Mouse (Mus musculus): ENCODE results near the gene Zic2. TPM values are rescaled to one million over a fixed set of nuclear protein-coding genes. Genes with fewer than 3 reads are reported as not detected.

Gene Zic2
- polyA plus RNA-seq, 1 experiment from 2014 or later, result not detected

DNA sequence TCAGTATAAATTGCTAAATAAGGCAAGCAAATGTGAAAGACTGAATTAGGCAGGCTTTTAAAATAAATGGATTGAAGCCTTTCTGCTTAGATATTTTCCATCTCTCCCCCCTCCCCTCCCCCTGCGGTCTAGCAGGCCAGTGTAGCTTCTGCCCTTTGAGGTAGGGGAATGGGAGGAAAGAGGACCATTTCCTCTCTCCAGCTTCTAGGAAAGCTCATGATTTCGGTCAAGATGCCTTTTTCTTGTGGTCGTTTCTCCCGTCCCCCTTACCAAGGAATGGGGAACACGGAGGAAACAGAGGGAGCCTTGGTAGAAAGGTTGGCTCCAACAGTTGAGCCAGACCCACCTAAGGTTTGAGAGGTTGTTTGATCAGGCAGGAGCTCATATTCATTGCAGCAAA, 2.6 kb upstream of the Zic2 start:
- Histone ChIP-seq H3K27me3 (replicated peaks) (peaks cover 93% of the 10 kb centered on the region), H3K9ac (no peak overlapping the region), H3K4me2 (no peak overlapping the region), H3K4me1 (peaks cover 19% of the 10 kb centered on the region), H3K9me3 (no peaks in the 10 kb centered on the region), H3K4me3 (replicated peaks) (no peak overlapping the region), H3K27ac (no peak overlapping the region), H3K36me3 (no peaks in the 10 kb centered on the region)
- WGBS, result under 1% methylated on average over 5 of the region's 5 CpGs
- ATAC-seq (ENCODE audit: insufficient read depth, low FRiP score, low read depth), result no peak

DNA sequence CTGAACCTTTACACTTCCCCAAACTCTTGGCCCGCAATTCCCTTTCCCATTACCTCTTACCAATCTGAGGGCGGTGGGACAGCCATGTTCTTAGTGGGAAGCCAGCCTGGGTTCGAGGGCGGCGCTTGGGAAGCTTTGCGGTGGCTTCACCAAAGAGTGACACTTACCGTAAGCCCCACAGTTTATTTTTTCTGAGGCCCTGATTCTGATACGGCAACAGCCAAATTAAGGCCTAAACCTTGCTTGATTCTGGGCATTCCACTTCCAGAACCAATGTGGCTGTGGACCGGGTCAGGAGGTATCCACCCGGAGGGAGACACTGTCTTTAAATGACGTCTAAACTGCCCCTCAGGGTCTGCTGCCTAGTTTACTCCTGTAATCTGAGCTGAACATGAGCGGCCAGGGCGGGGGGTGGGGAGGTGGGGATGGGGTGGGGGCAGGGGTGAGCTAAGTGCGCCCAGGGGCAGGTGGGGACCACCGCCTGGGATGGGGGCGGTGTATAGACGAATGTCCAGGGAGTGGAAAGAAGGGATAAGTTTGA, 2.0 kb upstream of the Zic2 start:
- WGBS, result 1% methylated on average over 17 of the region's 17 CpGs
- Histone ChIP-seq H3K9me3 (no peaks in the 10 kb centered on the region), H3K4me1 (peaks cover 19% of the 10 kb centered on the region), H3K4me3 (replicated peaks) (no peak overlapping the region), H3K9ac (no peak overlapping the region), H3K4me2 (no peak overlapping the region), H3K27me3 (replicated peaks) (peaks cover 93% of the 10 kb centered on the region), H3K27ac (no peak overlapping the region), H3K36me3 (no peaks in the 10 kb centered on the region)
- no peak for ATAC-seq (ENCODE audit: insufficient read depth, low FRiP score, low read depth)

DNA sequence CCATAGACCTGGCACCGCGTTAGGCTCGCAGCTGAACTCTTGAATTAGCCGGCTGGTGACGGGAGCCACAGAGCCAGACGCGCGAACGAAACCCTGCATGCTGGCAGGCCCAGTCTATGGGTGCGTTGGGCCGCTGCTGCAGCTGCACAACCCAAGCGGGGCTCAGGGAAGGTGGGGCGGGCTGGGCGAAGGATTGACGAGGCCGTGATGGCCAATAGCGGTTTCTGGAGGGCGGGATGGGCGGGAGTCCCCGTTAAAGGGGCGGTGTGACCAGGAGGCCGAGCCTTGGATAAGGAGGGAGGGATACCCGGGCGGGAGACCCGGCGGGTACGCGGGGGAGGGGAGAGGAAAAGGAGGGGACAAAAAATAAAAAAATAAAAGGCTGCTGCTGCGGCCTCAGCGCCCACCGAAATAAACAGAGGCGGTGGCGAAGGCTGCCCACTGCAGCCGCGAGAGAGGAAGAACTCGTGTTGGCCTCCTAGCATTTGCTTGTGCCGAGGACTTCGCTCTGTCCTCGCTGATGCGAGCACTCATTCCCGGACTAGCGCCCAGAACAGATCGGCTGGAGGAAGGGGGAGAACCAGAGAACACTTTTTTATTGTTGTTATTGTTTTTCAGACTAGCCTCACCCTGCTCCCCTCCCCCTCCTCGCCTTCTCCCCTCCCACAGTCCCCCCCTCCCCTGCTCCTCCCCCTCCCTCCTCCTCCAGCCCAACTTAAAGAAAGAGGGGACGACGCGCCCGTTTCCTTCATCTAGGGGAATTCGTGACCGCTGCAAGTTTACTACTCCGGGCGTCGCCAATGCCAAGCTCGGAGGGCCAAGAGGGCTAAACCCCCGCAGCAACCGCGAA, 969 bp upstream of the Zic2 start:
- Histone ChIP-seq H3K9me3 (no peaks in the 10 kb centered on the region), H3K4me1 (peaks cover 19% of the 10 kb centered on the region), H3K9ac (no peak overlapping the region), H3K36me3 (no peaks in the 10 kb centered on the region), H3K27me3 (replicated peaks) (peaks cover 92% of the 10 kb centered on the region), H3K27ac (no peak overlapping the region), H3K4me3 (replicated peaks) (peak overlapping the region; percentile 37), H3K4me2 (peak overlapping the region; percentile 71)
- WGBS, result 0% methylated on average over 56 of the region's 57 CpGs
- ATAC-seq (ENCODE audit: insufficient read depth, low FRiP score, low read depth), result no peak

- WGBS, result under 1% methylated on average over 65 of the region's 65 CpGs
- H3K36me3 ChIP-seq, result no peaks in the 10 kb centered on the region
- H3K4me2 ChIP-seq, result peak overlapping the region; percentile 71
- no peak overlapping the region for H3K27ac ChIP-seq
- ATAC-seq (ENCODE audit: insufficient read depth, low FRiP score, low read depth), result no peak
- H3K9ac ChIP-seq, result no peak overlapping the region
- peaks cover 85% of the 10 kb centered on the region for H3K27me3 ChIP-seq (replicated peaks)
- H3K4me1 ChIP-seq, result peaks cover 19% of the 10 kb centered on the region
- H3K4me3 ChIP-seq (replicated peaks), result peak overlapping the region; percentile 37
- no peaks in the 10 kb centered on the region for H3K9me3 ChIP-seq
Measured at GRCm38 (mm10) chr14:122475557-122476040, 364 bp downstream of the Zic2 start.

DNA sequence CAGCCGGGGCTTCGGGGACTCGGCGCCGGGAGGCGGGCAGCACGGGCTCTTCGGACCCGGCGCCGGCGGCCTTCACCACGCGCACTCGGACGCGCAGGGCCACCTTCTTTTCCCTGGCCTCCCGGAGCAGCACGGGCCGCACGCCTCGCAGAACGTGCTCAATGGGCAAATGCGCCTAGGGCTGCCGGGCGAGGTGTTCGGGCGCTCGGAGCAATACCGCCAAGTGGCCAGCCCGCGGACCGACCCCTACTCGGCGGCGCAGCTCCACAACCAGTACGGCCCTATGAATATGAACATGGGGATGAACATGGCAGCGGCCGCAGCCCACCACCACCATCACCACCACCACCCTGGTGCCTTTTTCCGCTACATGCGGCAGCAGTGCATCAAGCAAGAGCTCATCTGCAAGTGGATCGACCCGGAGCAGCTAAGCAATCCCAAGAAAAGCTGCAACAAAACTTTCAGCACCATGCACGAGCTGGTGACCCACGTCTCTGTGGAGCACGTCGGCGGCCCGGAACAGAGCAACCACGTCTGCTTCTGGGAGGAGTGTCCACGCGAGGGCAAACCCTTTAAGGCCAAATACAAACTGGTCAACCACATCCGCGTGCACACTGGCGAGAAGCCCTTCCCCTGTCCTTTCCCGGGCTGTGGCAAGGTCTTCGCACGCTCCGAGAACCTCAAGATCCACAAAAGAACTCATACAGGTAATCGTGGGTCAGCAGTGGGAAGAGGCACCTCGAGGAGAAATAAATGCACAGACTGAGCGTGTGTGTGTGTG, 996 bp downstream of the Zic2 start:
- Histone ChIP-seq H3K27ac (no peak overlapping the region), H3K27me3 (replicated peaks) (peaks cover 86% of the 10 kb centered on the region), H3K4me2 (peak overlapping the region; percentile 71), H3K9ac (no peak overlapping the region), H3K4me1 (peaks cover 19% of the 10 kb centered on the region), H3K4me3 (replicated peaks) (peak overlapping the region; percentile 37), H3K9me3 (no peaks in the 10 kb centered on the region), H3K36me3 (no peaks in the 10 kb centered on the region)
- WGBS, result under 1% methylated on average over 62 of the region's 62 CpGs
- no peak for ATAC-seq (ENCODE audit: insufficient read depth, low FRiP score, low read depth)

DNA sequence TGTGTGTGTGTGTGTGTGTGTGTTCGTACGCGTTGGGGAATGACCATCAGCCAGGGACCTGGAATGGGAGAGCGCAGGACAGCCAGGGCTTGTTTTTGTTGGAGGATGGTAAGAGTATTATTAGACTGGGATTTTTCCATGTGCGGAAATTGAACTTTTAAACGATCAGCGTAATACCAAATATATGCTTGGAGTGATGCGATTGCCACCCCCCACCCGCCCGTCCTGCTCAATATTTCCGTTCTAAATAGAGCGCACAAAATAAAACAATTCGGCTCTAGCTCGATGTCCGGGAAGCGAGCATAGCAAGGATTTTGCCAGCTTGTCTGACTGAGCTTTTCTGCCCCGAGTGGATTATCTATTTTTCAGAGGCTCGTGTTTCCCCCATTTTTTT, 1.6 kb downstream of the Zic2 start:
- under 1% methylated on average over 18 of the region's 18 CpGs for WGBS
- Histone ChIP-seq H3K4me1 (peaks cover 19% of the 10 kb centered on the region), H3K4me3 (replicated peaks) (no peak overlapping the region), H3K9me3 (no peaks in the 10 kb centered on the region), H3K4me2 (no peak overlapping the region), H3K27me3 (replicated peaks) (peaks cover 84% of the 10 kb centered on the region), H3K36me3 (no peaks in the 10 kb centered on the region), H3K9ac (no peak overlapping the region), H3K27ac (no peak overlapping the region)
- no peak for ATAC-seq (ENCODE audit: insufficient read depth, low FRiP score, low read depth)

DNA sequence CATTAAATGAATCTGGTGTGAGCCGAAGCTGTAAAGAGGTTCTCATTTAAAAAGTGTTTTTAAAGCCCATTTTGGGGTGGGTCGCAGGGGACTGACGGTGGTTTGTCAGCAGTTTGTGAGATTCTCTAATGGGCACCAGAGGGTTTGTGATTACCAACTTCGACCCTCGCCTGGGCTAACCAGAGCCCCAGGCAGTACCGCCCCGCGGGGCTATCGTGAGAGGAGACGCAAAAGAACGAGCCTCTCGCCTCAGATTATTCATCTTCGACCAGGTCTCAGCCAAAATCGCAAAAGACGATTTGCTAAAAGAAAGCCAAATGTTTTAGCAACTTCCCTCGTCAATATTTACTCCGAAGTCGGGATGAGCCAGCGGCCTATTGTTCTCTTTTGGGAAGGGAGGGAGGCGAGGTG, 2.0 kb downstream of the Zic2 start:
- H3K9me3 ChIP-seq, result no peaks in the 10 kb centered on the region
- H3K4me1 ChIP-seq, result peaks cover 19% of the 10 kb centered on the region
- no peak for ATAC-seq (ENCODE audit: insufficient read depth, low FRiP score, low read depth)
- 2% methylated on average over 20 of the region's 20 CpGs for WGBS
- H3K4me3 ChIP-seq (replicated peaks), result no peak overlapping the region
- H3K27me3 ChIP-seq (replicated peaks), result peaks cover 85% of the 10 kb centered on the region
- no peak overlapping the region for H3K4me2 ChIP-seq
- H3K9ac ChIP-seq, result no peak overlapping the region
- no peak overlapping the region for H3K27ac ChIP-seq
- no peaks in the 10 kb centered on the region for H3K36me3 ChIP-seq

- Histone ChIP-seq H3K4me3 (replicated peaks) (no peak overlapping the region), H3K9ac (no peak overlapping the region), H3K4me2 (no peak overlapping the region), H3K9me3 (no peaks in the 10 kb centered on the region), H3K27me3 (replicated peaks) (peaks cover 85% of the 10 kb centered on the region), H3K4me1 (peaks cover 19% of the 10 kb centered on the region), H3K36me3 (no peaks in the 10 kb centered on the region), H3K27ac (no peak overlapping the region)
- ATAC-seq (ENCODE audit: insufficient read depth, low FRiP score, low read depth), result no peak
- WGBS, result 2% methylated on average over 9 of the region's 9 CpGs
Measured at GRCm38 (mm10) chr14:122477971-122478573, 2.8 kb downstream of the Zic2 start.

DNA sequence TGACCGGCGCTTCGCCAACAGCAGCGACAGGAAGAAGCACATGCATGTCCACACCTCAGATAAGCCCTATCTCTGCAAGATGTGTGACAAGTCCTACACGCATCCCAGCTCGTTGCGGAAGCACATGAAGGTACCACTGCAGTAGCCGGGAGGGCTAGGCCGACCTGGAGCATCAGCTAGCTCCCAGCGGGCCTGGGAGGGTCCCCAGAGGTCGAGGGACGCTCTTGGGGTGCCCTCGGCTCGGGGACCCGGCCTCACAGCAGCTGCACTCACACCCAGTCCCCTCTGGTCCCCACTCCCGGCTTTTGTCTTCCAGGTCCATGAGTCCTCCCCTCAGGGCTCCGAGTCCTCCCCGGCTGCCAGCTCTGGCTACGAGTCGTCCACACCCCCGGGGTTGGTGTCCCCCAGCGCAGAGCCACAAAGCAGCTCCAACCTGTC, 3.4 kb downstream of the Zic2 start:
- Histone ChIP-seq H3K9ac (no peak overlapping the region), H3K27ac (no peak overlapping the region), H3K4me2 (no peak overlapping the region), H3K4me3 (replicated peaks) (no peak overlapping the region), H3K36me3 (no peaks in the 10 kb centered on the region), H3K9me3 (no peaks in the 10 kb centered on the region), H3K27me3 (replicated peaks) (peaks cover 85% of the 10 kb centered on the region), H3K4me1 (peaks cover 19% of the 10 kb centered on the region)
- no peak for ATAC-seq (ENCODE audit: insufficient read depth, low FRiP score, low read depth)
- WGBS, result under 1% methylated on average over 22 of the region's 22 CpGs

- peaks cover 14% of the 10 kb centered on the region for H3K4me1 ChIP-seq
- H3K36me3 ChIP-seq, result no peaks in the 10 kb centered on the region
- H3K9me3 ChIP-seq, result no peaks in the 10 kb centered on the region
- no peak overlapping the region for H3K9ac ChIP-seq
- no peak for ATAC-seq (ENCODE audit: insufficient read depth, low FRiP score, low read depth)
- no peak overlapping the region for H3K27ac ChIP-seq
- peaks cover 86% of the 10 kb centered on the region for H3K27me3 ChIP-seq (replicated peaks)
- no peak overlapping the region for H3K4me2 ChIP-seq
- no peak overlapping the region for H3K4me3 ChIP-seq (replicated peaks)
- WGBS, result 17% methylated on average over 17 of the region's 17 CpGs
Measured at GRCm38 (mm10) chr14:122479461-122480109, 4.3 kb downstream of the Zic2 start.

DNA sequence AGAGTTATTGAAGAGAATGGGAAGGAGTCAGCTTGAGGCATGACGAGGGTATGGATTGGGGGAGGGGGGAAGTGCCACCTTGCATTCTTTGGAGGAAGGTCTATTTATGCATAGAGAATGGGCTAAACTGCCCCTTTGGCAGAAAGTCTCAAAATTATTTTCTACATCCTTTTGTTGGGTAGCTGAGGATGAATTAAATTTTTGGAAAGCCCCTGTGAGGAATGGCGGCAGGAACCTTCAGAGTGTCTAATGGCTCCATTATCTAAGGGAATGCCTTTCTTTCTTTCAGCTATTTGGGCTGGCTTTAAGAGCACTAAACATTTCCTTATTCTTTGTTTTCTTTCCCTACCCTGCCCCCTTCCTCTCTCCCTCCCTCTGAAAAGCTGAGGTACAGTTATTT, 5.1 kb downstream of the Zic2 start:
- H3K27ac ChIP-seq, result no peak overlapping the region
- no peaks in the 10 kb centered on the region for H3K36me3 ChIP-seq
- H3K4me3 ChIP-seq (replicated peaks), result no peak overlapping the region
- no peaks in the 10 kb centered on the region for H3K9me3 ChIP-seq
- H3K4me2 ChIP-seq, result no peak overlapping the region
- H3K27me3 ChIP-seq (replicated peaks), result peaks cover 86% of the 10 kb centered on the region
- ATAC-seq (ENCODE audit: insufficient read depth, low FRiP score, low read depth), result no peak
- H3K4me1 ChIP-seq, result peaks cover 6% of the 10 kb centered on the region
- WGBS, result 5% methylated on average over 2 of the region's 2 CpGs
- H3K9ac ChIP-seq, result no peak overlapping the region

Measured in stomach, embryonic 15.5 days (tissue).